Mouse (Mus musculus) megakaryocyte, embryonic 14.5 days (primary cell): Measurements from ENCODE around the gene 5730596B20Rik.

Experiments
- FLI1 ChIP-seq: IDR thresholded peaks from 2 replicates; pipeline ENCODE4 v1.6.1; 2012; ENCODE audit warnings: low read length, inconsistent platforms, mixed read lengths
- GATA1 ChIP-seq: IDR thresholded peaks from 3 replicates; pipeline ENCODE4 v1.6.1; 2012; ENCODE audit warnings: mixed read lengths, low read length, inconsistent platforms, borderline replicate concordance

- TF ChIP-seq GATA1: no peak
- no peak for TF ChIP-seq FLI1
Measured at GRCm38 (mm10) chr6:52208072-52208867, 31.0 kb downstream of the 5730596B20Rik start, which contains the start of gene Hoxa6.
